In genomic region chr6:85105033-85105615, GRCm38 (mm10) we compare ENCODE assay signal across 24 mouse cellular contexts. TPM values are rescaled to one million over a fixed set of nuclear protein-coding genes. Genes with fewer than 3 reads are reported as not detected.
A peak's percentile ranks its signal among the peaks of the same experiment; 100 is the strongest.
DNase-seq lines count a peak whose midpoint lies in the region; TF ChIP-seq lines count a peak whose summit lies in the region.
"Had no signal": no experiment of that assay in that cellular context is flagged by ENCODE, and none has a peak within 500 bp of the region (broad histone marks: within the 10 kb centered on the region; RNA-seq: fewer than 3 reads in every experiment).

No protein-coding gene starts in this region.

- H3K9ac ChIP-seq in CH12.LX (ENCODE audit: insufficient read depth, low read depth): no peak overlapping the region
- peak overlapping the region; percentile 79 for H3K9ac ChIP-seq in ES-E14 (ENCODE audit: insufficient read depth, low read depth, low read length, poor library complexity, severe bottlenecking)
- H3K9ac ChIP-seq: embryonic facial prominence, embryonic 13.5 days; forebrain, embryonic 12.5 days; forebrain, embryonic 15.5 days; hindbrain, embryonic 15.5 days had no signal

- dilution Hi-C loops in CH12.LX (cut with MboI; ENCODE audit: extremely low pct_ligation_motif_present, extremely low pct_unique_long_range_greater_than_20kb, low sequenced_read_pairs): no loop called here

- H3K4me2 ChIP-seq in CH12.LX (ENCODE audit: insufficient read depth, low read depth, poor library complexity, severe bottlenecking): no peak overlapping the region
- H3K4me2 ChIP-seq: embryonic facial prominence, embryonic 13.5 days; forebrain, embryonic 12.5 days; forebrain, embryonic 15.5 days; heart, embryonic 11.5 days; hindbrain, embryonic 15.5 days had no signal

- intact Hi-C loops in left cerebral cortex, adult 2 months (cut with DNase I): no loop called here

- no peak for TF ChIP-seq RAD21 in CH12.LX (IDR thresholded peaks at IDR 0.05; ENCODE audit: low read depth, low read length)

- no peak for TF ChIP-seq EP300 in CH12.LX (IDR thresholded peaks at IDR 0.05; ENCODE audit: low read length)

- no peak for TF ChIP-seq POLR2A in CH12.LX (IDR thresholded peaks at IDR 0.05; ENCODE audit: low read depth, low read length)

- H3K27ac ChIP-seq in CH12.LX (ENCODE audit: insufficient read depth, low read depth) (no peak overlapping the region), ES-E14 (ENCODE audit: insufficient read depth, low read depth, low read length, poor library complexity, severe bottlenecking) (peak overlapping the region; percentile 75)
- H3K27ac ChIP-seq in left cerebral cortex, adult 2 months: no peak overlapping the region
- H3K27ac ChIP-seq: embryonic facial prominence, embryonic 10.5 days; embryonic facial prominence, embryonic 13.5 days; forebrain, embryonic 12.5 days; forebrain, embryonic 15.5 days; heart, adult 2 months; hindbrain, embryonic 15.5 days had no signal

- H3K79me2 ChIP-seq in CH12.LX (replicated peaks; ENCODE audit: control insufficient read depth, extremely low read depth, insufficient read depth, poor library complexity, severe bottlenecking): no peaks in the 10 kb centered on the region

- in situ Hi-C loops in CH12.LX (cut with MboI; ENCODE audit: low pct_ligation_motif_present, low pct_unique_long_range_greater_than_20kb, low sequenced_read_pairs) (no loop called here), ES-E14 (cut with MboI; ENCODE audit: low sequenced_read_pairs in 2 of 2, unreplicated experiment in 2 of 2) (no loop called here)

- peaks cover 52% of the 10 kb centered on the region for H3K27me3 ChIP-seq in CH12.LX (replicated peaks)
- H3K27me3 ChIP-seq in E14TG2a.4 (ENCODE audit: insufficient read depth, low read length): peaks cover 11% of the 10 kb centered on the region
- H3K27me3 ChIP-seq: embryonic facial prominence, embryonic 13.5 days; forebrain, embryonic 12.5 days; forebrain, embryonic 15.5 days; hindbrain, embryonic 15.5 days had no signal

- TF ChIP-seq CTCF in CH12.LX (conservative IDR thresholded peaks at IDR 0.05 in 1 of 2, IDR thresholded peaks at IDR 0.05 in 1 of 2; ENCODE audit: low read depth in 2 of 2, low read length in 2 of 2): no peak
- TF ChIP-seq CTCF in E14TG2a.4 (conservative IDR thresholded peaks at IDR 0.05; ENCODE audit: low read length): no peak
- TF ChIP-seq CTCF in left cerebral cortex, adult 2 months (IDR thresholded peaks at IDR 0.05): no peak

- H3K9me3 ChIP-seq in CH12.LX (replicated peaks; ENCODE audit: low read length) (no peaks in the 10 kb centered on the region), E14TG2a.4 (ENCODE audit: low read length) (peaks cover 19% of the 10 kb centered on the region), ES-E14 (ENCODE audit: control insufficient read depth, insufficient read depth, low read depth, low read length) (no peaks in the 10 kb centered on the region; the same call in 1 of the 2 replicates)
- H3K9me3 ChIP-seq: embryonic facial prominence, embryonic 10.5 days; embryonic facial prominence, embryonic 13.5 days; forebrain, embryonic 12.5 days; forebrain, embryonic 15.5 days; G1E; hindbrain, embryonic 15.5 days had no signal

- no peaks in the 10 kb centered on the region for H3K36me3 ChIP-seq in CH12.LX (replicated peaks in 1 of 2; ENCODE audit: control insufficient read depth in 1 of 2, insufficient read depth in 1 of 2, low read length in 1 of 2)
- peaks cover 25% of the 10 kb centered on the region for H3K36me3 ChIP-seq in E14TG2a.4 (ENCODE audit: insufficient read depth, low read length)
- H3K36me3 ChIP-seq in ES-E14 (ENCODE audit: control insufficient read depth, insufficient read depth, low read length, poor library complexity, severe bottlenecking): no peaks in the 10 kb centered on the region
- H3K36me3 ChIP-seq: embryonic facial prominence, embryonic 10.5 days; embryonic facial prominence, embryonic 13.5 days; forebrain, embryonic 12.5 days; forebrain, embryonic 15.5 days; G1E; hindbrain, embryonic 15.5 days had no signal

- no peak overlapping the region for H3K4me3 ChIP-seq in CH12.LX (replicated peaks in 1 of 3; ENCODE audit: low read depth in 2 of 3, low read length in 2 of 3, poor library complexity in 1 of 3)
- H3K4me3 ChIP-seq in E14TG2a.4 (replicated peaks; ENCODE audit: low read length): peak overlapping the region; percentile 82
- peak overlapping the region; percentile 58 to 78 for H3K4me3 ChIP-seq in ES-E14 (ENCODE audit: insufficient read depth in 1 of 2, low read depth in 1 of 2, low read length in 2 of 2, poor library complexity in 1 of 2, severe bottlenecking in 1 of 2)
- H3K4me3 ChIP-seq in left cerebral cortex, adult 2 months: no peak overlapping the region
- H3K4me3 ChIP-seq: embryonic facial prominence, embryonic 10.5 days; embryonic facial prominence, embryonic 13.5 days; erythroblast, embryonic 14.5 days; forebrain, embryonic 12.5 days; forebrain, embryonic 15.5 days; heart, adult 2 months; hindbrain, embryonic 15.5 days had no signal

- DNase-seq in CH12.LX (ENCODE audit: extremely low read depth) (no peak), ES-E14 (ENCODE audit: low read depth, low spot score) (peak; percentile 69), ZHBTc4 (ENCODE audit: low read depth, low spot score) (peak; percentile 89)
- no peak for DNase-seq in left cerebral cortex, adult 2 months (ENCODE audit: extremely low spot score in 1 of 2, low spot score in 2 of 2)
- no peak for DNase-seq in adrenal gland, adult 8-10 months
- DNase-seq: adrenal gland, postnatal 14 days; cerebellum, adult 11-12 months; cerebellum, adult 8-10 months; cerebellum, postnatal 10 days; cerebellum, postnatal 36 days; embryo, embryonic 11 days; gastrocnemius, postnatal 25 days; heart, adult 2 months; heart, postnatal 36 days; kidney, adult 2 months had no signal

- H3K4me1 ChIP-seq in CH12.LX (ENCODE audit: control insufficient read depth in 1 of 2, insufficient read depth in 2 of 2) (no peaks in the 10 kb centered on the region), E14TG2a.4 (replicated peaks; ENCODE audit: low read depth, low read length) (peaks cover 56% of the 10 kb centered on the region), ES-E14 (ENCODE audit: control insufficient read depth in 2 of 2, insufficient read depth in 2 of 2, low read length in 2 of 2, poor library complexity in 1 of 2) (peaks cover 2 to 9% of the 10 kb centered on the region in 2 experiments; a peak in 2 of 4 replicates)
- H3K4me1 ChIP-seq: embryonic facial prominence, embryonic 10.5 days; embryonic facial prominence, embryonic 13.5 days; forebrain, embryonic 12.5 days; forebrain, embryonic 15.5 days; hindbrain, embryonic 15.5 days had no signal

TF ChIP-seq in CH12.LX, 34 proteins besides CTCF, POLR2A, EP300 and RAD21:
- TF ChIP-seq CHD2 (IDR thresholded peaks at IDR 0.05; ENCODE audit: low read length) (no peak), ELF1 (IDR thresholded peaks at IDR 0.05; ENCODE audit: low read depth, low read length) (peak; percentile 50), HCFC1 (IDR thresholded peaks at IDR 0.05; ENCODE audit: low read depth, low read length) (no peak), RCOR1 (conservative IDR thresholded peaks at IDR 0.05; ENCODE audit: low read depth, low read length) (no peak), IRF4 (IDR thresholded peaks at IDR 0.05; ENCODE audit: low read depth, low read length) (no peak), MXI1 (IDR thresholded peaks at IDR 0.05; ENCODE audit: low read depth, low read length) (no peak), ZKSCAN1 (IDR thresholded peaks at IDR 0.05; ENCODE audit: borderline replicate concordance, low read depth, low read length) (no peak), PAX5 (IDR thresholded peaks at IDR 0.05; ENCODE audit: low read length) (no peak)

TF ChIP-seq in ES-E14, 5 proteins besides CTCF, POLR2A, EP300 and RAD21:
- TF ChIP-seq CHD2 (IDR thresholded peaks at IDR 0.05; ENCODE audit: low read depth, low read length): no peak
- TF ChIP-seq MAFK (IDR thresholded peaks at IDR 0.05; ENCODE audit: insufficient read depth, low read depth, low read length): no peak
- no peak for TF ChIP-seq ZNF384 (IDR thresholded peaks at IDR 0.05; ENCODE audit: low read depth, low read length)
- TF ChIP-seq ZC3H11A (IDR thresholded peaks at IDR 0.05; ENCODE audit: borderline replicate concordance, low read depth, low read length): no peak
- TF ChIP-seq HCFC1 (IDR thresholded peaks at IDR 0.05; ENCODE audit: borderline replicate concordance, insufficient read depth, low read length): no peak

RNA-seq across cellular contexts. Expression of gene Spr, which starts 32.4 kb away (rescaled TPM):
- total RNA-seq in CH12.LX (2012; rRNA removed): 64.4 and 70.8 TPM in 2 replicates
- 42.8 and 44.3 TPM in 2 replicates for total RNA-seq in CH12.LX (2014; rRNA removed)
- polyA plus RNA-seq in CH12.LX (2012; ENCODE audit: insufficient read length, low read depth): 69.3 and 76.7 TPM in 2 replicates
- 75.3 and 83.0 TPM in 2 replicates for total RNA-seq in ES-E14 (2012; rRNA removed)
- total RNA-seq in left cerebral cortex, adult 2 months (2021): 10 to 100 TPM; 40.8 to 41.6 TPM
- total RNA-seq in adrenal gland, adult 8-10 months (2022): 100 to 1,000 TPM in 1 of 4 experiments, 10 to 100 TPM in 3; 78.3 to 103 (median 84.9) TPM

RNA-seq across cellular contexts. Expression of gene Exoc6b, which starts 35.8 kb away (rescaled TPM):
- total RNA-seq in CH12.LX (2012; rRNA removed): 1.9 and 3.5 TPM in 2 replicates
- 1.7 and 1.9 TPM in 2 replicates for total RNA-seq in CH12.LX (2014; rRNA removed)
- polyA plus RNA-seq in CH12.LX (2012; ENCODE audit: insufficient read length, low read depth): 5.2 and 6.2 TPM in 2 replicates
- total RNA-seq in ES-E14 (2012; rRNA removed): 18.1 and 19.8 TPM in 2 replicates
- total RNA-seq in left cerebral cortex, adult 2 months (2021): 10 to 100 TPM; 85.0 to 93.3 TPM
- total RNA-seq in adrenal gland, adult 8-10 months (2022): 10 to 100 TPM; 41.4 to 73.0 (median 56.2) TPM
- polyA plus RNA-seq: erythroblast, embryonic 14.5 days had no signal

Comparison
In these comparisons a context has a peak if more than half of its experiments do, and no peak if none do; other contexts are left out.
1. DNase-seq: peak in ES-E14 (single experiment) and ZHBTc4 (single experiment); none in CH12.LX (single experiment), left cerebral cortex, adult 2 months (0 of 2) and adrenal gland, adult 8-10 months (single experiment).
2. H3K4me3 ChIP-seq: peak in E14TG2a.4 (single experiment) and ES-E14 (2 of 2); none in CH12.LX (0 of 3) and left cerebral cortex, adult 2 months (single experiment).